Mouse (Mus musculus): ENCODE data around the gene Klrb1a. TPM values are rescaled to one million over a fixed set of nuclear protein-coding genes. Genes with fewer than 3 reads are reported as not detected.

Klrb1a gene
- polyA plus RNA-seq, 1 experiment from 2014 or later: not detected

DNA sequence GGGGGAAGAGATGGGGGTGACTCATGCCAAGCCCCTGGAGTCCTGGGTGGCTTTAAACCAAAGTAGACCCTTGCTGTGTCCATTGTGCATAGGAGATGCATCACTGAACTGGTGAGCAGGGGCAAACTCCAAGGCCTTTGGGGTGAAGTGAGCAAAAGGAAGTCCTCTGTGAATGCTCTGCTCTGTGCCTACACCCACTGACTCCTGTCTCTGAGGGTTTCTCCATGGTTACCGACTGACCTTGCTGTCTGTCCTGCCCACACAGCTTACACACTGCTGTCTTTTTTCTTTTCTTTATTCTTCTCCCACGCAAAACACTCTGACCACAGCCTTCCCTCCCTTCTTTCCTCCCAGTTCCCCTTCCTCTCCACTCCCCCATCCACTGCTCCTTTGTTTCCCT, 600 bp downstream of the Klrb1a start:
- Histone ChIP-seq H3K27me3 (replicated peaks; ENCODE audit: control insufficient read depth, insufficient read depth, low read length) (no peaks in the 10 kb centered on the region), H3K4me1 (ENCODE audit: control insufficient read depth, insufficient read depth, low read length) (no peaks in the 10 kb centered on the region), H3K9me3 (ENCODE audit: control insufficient read depth, low read length) (no peaks in the 10 kb centered on the region), H3K4me3 (ENCODE audit: low read depth, low read length) (no peak overlapping the region), H3K27ac (replicated peaks; ENCODE audit: low read depth, low read length) (no peak overlapping the region), H3K4me2 (ENCODE audit: low read depth, low read length) (no peak overlapping the region), H3K36me3 (ENCODE audit: control insufficient read depth, insufficient read depth, low read length) (no peaks in the 10 kb centered on the region), H3K9ac (ENCODE audit: low read depth, low read length) (no peak overlapping the region)
- WGBS: 72% methylated on average over 2 of the region's 2 CpGs
- ATAC-seq (ENCODE audit: low read depth) (no peak), DNase-seq (ENCODE audit: low spot score) (no peak)

DNA sequence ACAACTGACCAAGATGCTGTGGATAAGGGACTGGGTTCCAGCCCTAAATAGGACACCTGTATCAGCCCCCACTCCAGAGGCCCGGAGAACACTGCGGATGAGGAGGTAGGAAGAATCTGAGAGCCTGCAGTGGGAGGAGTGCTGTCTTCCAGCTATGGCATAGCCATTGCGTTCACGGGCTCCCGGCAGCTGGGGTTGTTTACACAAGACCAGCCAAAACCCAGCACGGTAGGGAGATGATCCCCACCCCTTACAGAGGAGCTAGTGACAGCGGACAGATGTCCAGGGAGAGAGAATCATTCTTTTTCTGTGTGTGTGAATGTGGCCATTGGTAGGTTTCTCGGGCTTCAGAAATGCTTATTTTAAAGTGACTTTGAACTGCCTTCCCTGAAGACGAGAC, 17.0 kb downstream of the Klrb1a start:
- WGBS: 49% methylated on average over 9 of the region's 9 CpGs
- H3K27ac ChIP-seq (replicated peaks; ENCODE audit: low read depth, low read length): no peak overlapping the region

GRCm38 (mm10) chr6:128604512-128604911, 18.8 kb downstream of the Klrb1a start:
- no peaks in the 10 kb centered on the region for H3K4me1 ChIP-seq (ENCODE audit: control insufficient read depth, insufficient read depth, low read length)
- ATAC-seq (ENCODE audit: low read depth) (no peak), DNase-seq (ENCODE audit: low spot score) (peak; percentile 53)
- no peaks in the 10 kb centered on the region for H3K9me3 ChIP-seq (ENCODE audit: control insufficient read depth, low read length)
- no peak overlapping the region for H3K4me2 ChIP-seq (ENCODE audit: low read depth, low read length)
- no peaks in the 10 kb centered on the region for H3K27me3 ChIP-seq (replicated peaks; ENCODE audit: control insufficient read depth, insufficient read depth, low read length)
- H3K27ac ChIP-seq (replicated peaks; ENCODE audit: low read depth, low read length): no peak overlapping the region
- 32% methylated on average over 5 of the region's 5 CpGs for WGBS
- no peak overlapping the region for H3K4me3 ChIP-seq (ENCODE audit: low read depth, low read length)
- no peak overlapping the region for H3K9ac ChIP-seq (ENCODE audit: low read depth, low read length)
- no peaks in the 10 kb centered on the region for H3K36me3 ChIP-seq (ENCODE audit: control insufficient read depth, insufficient read depth, low read length)

More for the DNA sequence above, 17.0 kb downstream of the Klrb1a start:
- no peak overlapping the region for H3K4me3 ChIP-seq (ENCODE audit: low read depth, low read length)
- no peak for ATAC-seq (ENCODE audit: low read depth)
- no peaks in the 10 kb centered on the region for H3K36me3 ChIP-seq (ENCODE audit: control insufficient read depth, insufficient read depth, low read length)
- no peak overlapping the region for H3K4me2 ChIP-seq (ENCODE audit: low read depth, low read length)
- no peaks in the 10 kb centered on the region for H3K4me1 ChIP-seq (ENCODE audit: control insufficient read depth, insufficient read depth, low read length)
- no peaks in the 10 kb centered on the region for H3K27me3 ChIP-seq (replicated peaks; ENCODE audit: control insufficient read depth, insufficient read depth, low read length)
- no peak overlapping the region for H3K9ac ChIP-seq (ENCODE audit: low read depth, low read length)
- DNase-seq (ENCODE audit: low spot score): no peak
- H3K9me3 ChIP-seq (ENCODE audit: control insufficient read depth, low read length): no peaks in the 10 kb centered on the region

DNA sequence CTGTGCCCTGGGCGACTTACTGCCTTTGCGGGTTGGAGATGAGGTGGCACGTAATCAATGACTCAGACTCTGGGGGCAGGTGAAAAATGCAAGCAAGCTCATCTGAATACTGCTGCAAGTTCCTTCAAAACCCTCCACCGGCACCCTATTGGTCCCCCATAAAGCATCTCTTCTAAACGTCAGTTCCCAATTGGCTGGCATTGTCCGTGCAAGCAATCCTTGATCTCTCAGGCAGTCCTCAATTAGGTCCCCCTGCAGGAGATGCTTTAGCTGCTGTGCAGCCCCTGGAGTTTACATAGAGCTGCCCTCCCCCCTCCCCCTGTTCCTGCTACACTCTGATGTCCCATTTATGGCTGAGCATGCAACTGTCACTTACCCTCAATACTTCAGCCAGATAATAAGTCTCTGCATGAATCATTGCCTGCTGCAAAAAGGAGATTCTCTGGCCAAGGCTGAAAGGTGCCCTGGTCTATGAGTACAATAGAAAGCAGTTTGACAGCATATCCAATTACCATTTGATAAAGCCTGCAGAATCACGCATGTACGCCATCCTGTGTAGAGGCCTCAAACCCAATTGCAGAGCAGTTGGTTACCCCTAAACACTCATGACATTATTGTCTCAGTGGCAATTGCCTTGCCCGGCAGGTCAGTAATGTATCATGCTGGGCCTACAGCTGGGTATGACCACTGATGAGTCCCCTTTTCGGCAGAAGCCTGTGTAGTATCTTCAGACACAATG, 20.7 kb downstream of the Klrb1a start:
- no peak for ATAC-seq (ENCODE audit: low read depth)

GRCm38 (mm10) chr6:128602026-128602425, 21.3 kb downstream of the Klrb1a start:
- no peak for ATAC-seq (ENCODE audit: low read depth)
- Histone ChIP-seq H3K4me1 (ENCODE audit: control insufficient read depth, insufficient read depth, low read length) (no peaks in the 10 kb centered on the region), H3K27me3 (replicated peaks; ENCODE audit: control insufficient read depth, insufficient read depth, low read length) (no peaks in the 10 kb centered on the region), H3K4me2 (ENCODE audit: low read depth, low read length) (no peak overlapping the region), H3K4me3 (ENCODE audit: low read depth, low read length) (no peak overlapping the region), H3K9ac (ENCODE audit: low read depth, low read length) (no peak overlapping the region), H3K36me3 (ENCODE audit: control insufficient read depth, insufficient read depth, low read length) (no peaks in the 10 kb centered on the region), H3K27ac (replicated peaks; ENCODE audit: low read depth, low read length) (no peak overlapping the region), H3K9me3 (ENCODE audit: control insufficient read depth, low read length) (no peaks in the 10 kb centered on the region)
- DNase-seq (ENCODE audit: low spot score): peak; percentile 45
- WGBS: 40% methylated on average over 3 of the region's 3 CpGs

More for the DNA sequence above, 20.7 kb downstream of the Klrb1a start:
- H3K9ac ChIP-seq (ENCODE audit: low read depth, low read length): no peak overlapping the region
- H3K36me3 ChIP-seq (ENCODE audit: control insufficient read depth, insufficient read depth, low read length): no peaks in the 10 kb centered on the region
- H3K4me1 ChIP-seq (ENCODE audit: control insufficient read depth, insufficient read depth, low read length): no peaks in the 10 kb centered on the region
- no peak overlapping the region for H3K4me3 ChIP-seq (ENCODE audit: low read depth, low read length)
- no peak overlapping the region for H3K4me2 ChIP-seq (ENCODE audit: low read depth, low read length)
- no peak overlapping the region for H3K27ac ChIP-seq (replicated peaks; ENCODE audit: low read depth, low read length)
- H3K9me3 ChIP-seq (ENCODE audit: control insufficient read depth, low read length): no peaks in the 10 kb centered on the region
- no peak for DNase-seq (ENCODE audit: low spot score)
- H3K27me3 ChIP-seq (replicated peaks; ENCODE audit: control insufficient read depth, insufficient read depth, low read length): no peaks in the 10 kb centered on the region
- WGBS: 60% methylated on average over 10 of the region's 10 CpGs

DNA sequence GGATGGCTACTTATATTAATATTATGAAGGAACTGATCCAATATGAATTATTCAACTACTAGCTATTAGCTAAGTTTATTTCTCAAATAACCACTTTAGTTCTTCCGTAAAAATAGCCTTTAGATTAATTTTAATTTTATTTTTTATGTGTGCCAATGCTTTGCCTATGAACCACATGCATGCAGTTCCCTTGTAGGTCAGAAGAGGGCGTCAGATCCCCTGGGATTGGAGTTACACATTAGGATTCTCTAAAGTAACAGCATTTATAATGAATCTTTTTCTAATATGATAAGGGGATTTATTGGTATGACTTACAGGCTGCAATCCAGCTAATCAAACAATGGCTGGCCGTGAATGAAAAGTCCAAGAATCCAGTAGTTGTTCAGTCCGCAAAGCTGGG, 23.8 kb downstream of the Klrb1a start:
- ATAC-seq (ENCODE audit: low read depth) (no peak), DNase-seq (ENCODE audit: low spot score) (no peak)
- Histone ChIP-seq H3K9me3 (ENCODE audit: control insufficient read depth, low read length) (no peaks in the 10 kb centered on the region), H3K4me1 (ENCODE audit: control insufficient read depth, insufficient read depth, low read length) (peaks cover 3% of the 10 kb centered on the region; the same call in 1 of the 2 replicates), H3K27ac (replicated peaks; ENCODE audit: low read depth, low read length) (no peak overlapping the region), H3K4me3 (ENCODE audit: low read depth, low read length) (no peak overlapping the region), H3K36me3 (ENCODE audit: control insufficient read depth, insufficient read depth, low read length) (no peaks in the 10 kb centered on the region), H3K4me2 (ENCODE audit: low read depth, low read length) (no peak overlapping the region), H3K27me3 (replicated peaks; ENCODE audit: control insufficient read depth, insufficient read depth, low read length) (no peaks in the 10 kb centered on the region), H3K9ac (ENCODE audit: low read depth, low read length) (no peak overlapping the region)
- 64% methylated on average over 4 of the region's 4 CpGs for WGBS

GRCm38 (mm10) chr6:128598256-128599047, 24.9 kb downstream of the Klrb1a start:
- H3K36me3 ChIP-seq (ENCODE audit: control insufficient read depth, insufficient read depth, low read length): no peaks in the 10 kb centered on the region
- no peaks in the 10 kb centered on the region for H3K27me3 ChIP-seq (replicated peaks; ENCODE audit: control insufficient read depth, insufficient read depth, low read length)
- H3K4me3 ChIP-seq (ENCODE audit: low read depth, low read length): no peak overlapping the region
- WGBS: 57% methylated on average over 2 of the region's 2 CpGs
- no peak overlapping the region for H3K27ac ChIP-seq (replicated peaks; ENCODE audit: low read depth, low read length)
- no peak overlapping the region for H3K9ac ChIP-seq (ENCODE audit: low read depth, low read length)
- ATAC-seq (ENCODE audit: low read depth) (no peak), DNase-seq (ENCODE audit: low spot score) (no peak)
- H3K4me1 ChIP-seq (ENCODE audit: control insufficient read depth, insufficient read depth, low read length): peaks cover 3% of the 10 kb centered on the region; the same call in 1 of the 2 replicates
- no peaks in the 10 kb centered on the region for H3K9me3 ChIP-seq (ENCODE audit: control insufficient read depth, low read length)
- no peak overlapping the region for H3K4me2 ChIP-seq (ENCODE audit: low read depth, low read length)

DNA sequence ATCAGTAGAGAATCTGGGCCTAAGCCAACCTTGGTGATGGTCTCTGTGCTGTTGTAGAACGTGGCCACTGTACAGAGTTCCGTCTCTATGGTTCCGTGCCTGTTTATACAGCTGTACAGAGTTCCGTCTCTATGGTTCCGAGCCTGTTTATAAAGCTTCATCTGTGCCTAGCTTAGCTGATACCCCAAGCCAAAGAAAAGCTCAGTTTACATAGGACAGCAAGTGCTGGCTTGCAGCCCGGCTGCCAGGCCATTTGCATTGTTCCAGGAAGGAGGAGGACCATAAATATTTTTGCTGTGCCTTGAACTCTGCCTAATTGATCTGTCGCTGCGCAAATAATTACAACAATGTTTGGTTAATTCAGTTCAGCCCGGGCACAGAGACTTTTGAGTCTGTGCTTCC, 26.2 kb downstream of the Klrb1a start:
- Histone ChIP-seq H3K4me1 (ENCODE audit: control insufficient read depth, insufficient read depth, low read length) (peaks cover 3% of the 10 kb centered on the region; the same call in 1 of the 2 replicates), H3K4me3 (ENCODE audit: low read depth, low read length) (peak overlapping the region; percentile 35), H3K36me3 (ENCODE audit: control insufficient read depth, insufficient read depth, low read length) (no peaks in the 10 kb centered on the region), H3K4me2 (ENCODE audit: low read depth, low read length) (peak overlapping the region; percentile 55), H3K27ac (replicated peaks; ENCODE audit: low read depth, low read length) (peak overlapping the region; percentile 54), H3K27me3 (replicated peaks; ENCODE audit: control insufficient read depth, insufficient read depth, low read length) (no peaks in the 10 kb centered on the region), H3K9ac (ENCODE audit: low read depth, low read length) (peak overlapping the region; percentile 46; the same call in 1 of the 2 replicates), H3K9me3 (ENCODE audit: control insufficient read depth, low read length) (no peaks in the 10 kb centered on the region)
- WGBS: 13% methylated on average over 9 of the region's 9 CpGs
- ATAC-seq (ENCODE audit: low read depth) (peak; percentile 97), DNase-seq (ENCODE audit: low spot score) (peak; percentile 94)
